Mouse (Mus musculus) C2C12 (cell line): Measurements from ENCODE around the gene Rnf207.

Experiments
- CEBPB ChIP-seq: IDR thresholded peaks from one replicate; pipeline ENCODE4 v1.6.1; 2011; ENCODE audit warnings: low read depth, mild to moderate bottlenecking, control low read depth, moderate library complexity
- CTCF ChIP-seq: IDR thresholded peaks from one replicate; pipeline ENCODE4 v1.5.1; 2011; ENCODE audit not compliant: control insufficient read depth, insufficient read depth, insufficient read length
- FOSL1 ChIP-seq: IDR thresholded peaks from one replicate; pipeline ENCODE4 v1.8.0; 2011; ENCODE audit warnings: mild to moderate bottlenecking, low read length; ENCODE audit not compliant: poor library complexity, insufficient read depth, severe bottlenecking
- MYOD1 ChIP-seq: IDR thresholded peaks from one replicate; pipeline ENCODE4 v1.6.1; 2011; ENCODE audit warnings: low read depth; ENCODE audit not compliant: control insufficient read depth, insufficient read length

DNA sequence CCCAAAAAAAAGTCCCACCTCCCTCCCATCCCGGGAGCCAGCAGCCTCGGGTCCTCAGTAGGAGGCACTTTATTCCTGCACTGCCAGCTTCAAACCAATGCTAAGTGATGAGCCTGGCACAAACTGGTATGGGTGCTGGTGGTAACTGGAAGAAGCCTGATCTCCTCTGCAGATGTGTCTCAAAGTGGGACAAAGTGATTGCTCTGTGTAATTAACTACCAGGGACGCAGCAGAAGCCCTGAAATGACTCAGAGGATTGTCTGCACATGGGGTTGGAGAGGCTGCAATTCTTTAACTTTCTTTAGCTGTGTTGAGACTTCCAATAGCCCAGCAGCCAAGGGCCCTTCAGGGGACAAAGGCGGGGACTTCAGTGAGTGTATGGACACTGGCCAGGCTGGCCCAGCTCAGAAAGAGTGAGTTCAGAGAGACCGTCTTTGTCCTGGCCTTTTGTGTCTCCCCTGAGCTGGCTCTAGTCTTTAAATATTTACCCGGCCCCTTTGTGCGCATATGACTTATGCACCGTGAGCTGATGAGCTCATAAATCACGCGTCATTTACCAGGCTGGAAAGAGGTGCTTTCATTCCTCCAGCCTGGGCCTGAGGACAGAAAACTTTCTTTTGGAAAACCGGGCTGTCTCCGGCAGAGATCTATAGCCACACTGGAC, 26.6 kb downstream of the Rnf207 start:
- TF ChIP-seq CTCF: no peak
- no peak for TF ChIP-seq MYOD1
- no peak for TF ChIP-seq FOSL1
- TF ChIP-seq CEBPB: no peak
